Mouse (Mus musculus): ENCODE results near the gene Vmn2r69. TPM values are rescaled to one million over a fixed set of nuclear protein-coding genes. Genes with fewer than 3 reads are reported as not detected.

Vmn2r69 gene
- not detected in 2 replicates for polyA plus RNA-seq (2014; fragmentation: Nextera tagmentation; extraction: Ambion mirVana)

GRCm38 (mm10) chr7:85415820-85416219, at the start of gene Vmn2r69:
TSS of gene Vmn2r69 (minus strand) at chr7:85415920.
- 64% methylated on average over 3 of the region's 3 CpGs for WGBS (ENCODE audit: insufficient replicate concordance)
- H3K9me3 ChIP-seq (replicated peaks; ENCODE audit: control insufficient read depth, low read length), result no peaks in the 10 kb centered on the region
- no peak within 1 kb of the TSS for H3K4me2 ChIP-seq
- no peak within 1 kb of the TSS for H3K4me3 ChIP-seq (ENCODE audit: low read depth, low read length)
- H3K27ac ChIP-seq (ENCODE audit: low read depth, low read length), result no peak within 1 kb of the TSS
- H3K4me1 ChIP-seq (ENCODE audit: control insufficient read depth, insufficient read depth, low read length), result no peaks in the 10 kb centered on the region
- no peaks in the 10 kb centered on the region for H3K27me3 ChIP-seq (ENCODE audit: control insufficient read depth, insufficient read depth, low read length)
- no peak for ATAC-seq (replicated peaks; ENCODE audit: insufficient number of reproducible peaks, low FRiP score, low TSS enrichment)
- H3K36me3 ChIP-seq (ENCODE audit: control insufficient read depth, insufficient read depth, low read length), result no peaks in the 10 kb centered on the region
- H3K9ac ChIP-seq (ENCODE audit: low read depth, low read length), result no peak within 1 kb of the TSS

Other genes with a start within 250 kb of the Vmn2r69 start
- gene Vmn2r68, start 178.1 kb downstream of the Vmn2r69 start, polyA plus RNA-seq (2014; fragmentation: Nextera tagmentation; extraction: Ambion mirVana), result not detected in 2 replicates
- gene Vmn2r71, start 147.2 kb upstream of the Vmn2r69 start, polyA plus RNA-seq (2014; fragmentation: Nextera tagmentation; extraction: Ambion mirVana), result not detected in 2 replicates
- not detected in 2 replicates for gene Vmn2r70, start 153.3 kb upstream of the Vmn2r69 start, polyA plus RNA-seq (2014; fragmentation: Nextera tagmentation; extraction: Ambion mirVana)